Mouse (Mus musculus) lung, postnatal 10 days (tissue): ENCODE measurements at regions not wholly inside any gene's neighbourhood (a gene's known extent, or its start where the extent isn't known, plus 50 kb on each side); places are given as distances from the start of the nearest gene placed in this dataset.
"Not testable (repeated sequence)": the region's sequence is repeated elsewhere in the genome, so short reads cannot be mapped to it uniquely, and the experiment has no call there.

Experiments
- DNase-seq: peaks from one replicate; pipeline ENCODE4 v3.0.0; 2021

DNA sequence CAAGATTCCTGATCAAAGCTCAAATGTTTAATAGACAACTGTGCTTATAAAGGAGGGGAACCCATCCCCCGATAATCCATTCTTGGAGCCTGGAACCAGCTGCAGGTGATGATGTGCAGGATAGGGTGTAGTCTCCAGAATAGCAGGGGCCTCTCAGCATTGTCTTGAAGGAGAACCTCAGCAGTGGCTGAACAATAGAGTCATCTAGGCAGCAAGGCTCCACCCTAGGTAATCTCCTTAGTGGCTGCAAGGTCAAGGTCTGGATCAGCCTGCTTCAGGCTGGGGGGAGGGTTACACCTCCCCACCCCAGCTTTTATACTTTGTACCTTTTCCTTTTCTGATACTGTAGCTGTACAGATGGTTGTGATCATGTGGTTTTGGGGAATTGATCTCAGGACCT, 116.8 kb upstream of the Mettl4 start:
- DNase-seq, result no peak

- peak; percentile 70 for DNase-seq
Observed at GRCm38 (mm10) chr17:94864531-94865318, 114.9 kb upstream of the Mettl4 start.

DNA sequence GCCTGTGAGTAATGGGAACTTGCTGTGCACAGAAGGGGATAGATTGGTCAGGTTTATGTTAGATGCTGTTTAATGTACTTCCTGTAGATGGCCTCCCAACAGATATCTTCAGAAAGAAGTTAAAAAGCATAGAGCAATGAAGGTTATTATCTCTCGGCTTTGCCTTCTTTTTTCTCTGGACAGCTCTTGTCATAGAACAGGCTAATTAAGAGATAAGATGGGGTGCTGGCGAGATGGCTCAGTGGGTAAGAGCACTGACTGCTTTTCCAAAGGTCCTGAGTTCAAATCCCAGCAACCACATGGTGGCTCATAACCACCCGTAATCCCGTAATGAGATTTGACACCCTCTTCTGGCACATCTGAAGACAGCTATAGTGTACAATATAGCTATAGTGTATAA, 104.9 kb upstream of the Mettl4 start:
- DNase-seq, result not testable (repeated sequence)

DNA sequence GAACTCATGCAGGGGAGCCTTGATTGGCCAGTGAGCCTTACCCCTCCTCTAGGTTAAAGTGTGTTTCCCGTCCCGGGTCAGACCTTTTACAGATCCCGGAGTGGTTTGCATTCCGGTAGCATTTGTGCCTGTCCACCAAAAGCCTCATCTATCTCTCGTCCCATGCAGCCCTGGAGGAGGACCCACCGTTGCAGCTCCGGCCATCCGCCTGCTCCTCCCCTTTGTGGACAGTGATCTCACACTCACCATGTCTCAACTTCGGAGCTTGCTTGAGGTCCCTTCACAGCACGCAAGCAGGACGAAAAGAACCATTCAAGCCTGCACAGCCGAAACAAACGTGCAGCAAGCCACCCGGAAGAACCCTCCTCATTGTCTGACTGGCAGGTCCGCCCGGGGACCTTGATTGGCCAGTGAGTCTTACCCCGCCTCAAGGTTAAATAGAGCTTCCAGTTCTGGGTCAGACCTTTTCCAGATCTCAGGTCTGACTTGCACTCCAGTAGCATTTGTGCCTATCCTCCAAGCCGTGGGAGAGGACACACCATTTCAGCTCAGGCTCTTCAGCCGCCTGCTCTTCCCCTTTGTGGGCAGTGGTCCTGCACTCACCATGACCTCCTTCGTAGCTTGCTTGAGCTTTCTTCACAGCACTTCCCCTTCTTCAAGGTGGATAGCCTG, 84.8 kb upstream of the Mettl4 start:
- peak; percentile 86 for DNase-seq

- peak; percentile 1 for DNase-seq
Observed at GRCm38 (mm10) chr17:94834067-94834445, 84.2 kb upstream of the Mettl4 start.

- DNase-seq, result not testable (repeated sequence)
Observed at GRCm38 (mm10) chr17:94826415-94826814, 76.6 kb upstream of the Mettl4 start.

DNA sequence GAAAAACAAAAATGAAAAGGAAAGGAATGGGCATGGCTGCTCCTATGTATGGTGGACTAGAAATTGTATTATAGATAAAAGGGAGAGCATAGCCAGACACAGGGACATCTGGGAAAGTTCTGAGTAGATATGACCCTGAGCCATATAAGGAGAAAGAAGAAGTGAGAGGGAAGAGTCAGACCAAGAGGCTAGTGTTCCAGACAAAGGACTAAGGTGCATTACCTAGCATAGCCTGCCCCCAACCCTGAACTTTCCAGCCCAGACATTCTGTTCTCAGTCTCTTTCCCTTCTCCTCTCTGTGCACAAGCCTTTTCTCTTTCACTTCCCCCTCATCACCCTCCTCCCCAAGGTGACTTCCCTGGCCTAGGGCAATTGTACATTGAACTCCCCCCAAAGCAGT, 58.9 kb upstream of the Mettl4 start:
- no peak for DNase-seq
